Mouse (Mus musculus) thymus, postnatal 10 days (tissue): ENCODE results near the gene Ass1.

ENCODE experiments used
- DNase-seq, 2 experiments: peaks; one replicate each; pipeline ENCODE4 v3.0.0; 2021; ENCODE audit warnings: low spot score in 2 of 2

The Ass1 gene

DNA sequence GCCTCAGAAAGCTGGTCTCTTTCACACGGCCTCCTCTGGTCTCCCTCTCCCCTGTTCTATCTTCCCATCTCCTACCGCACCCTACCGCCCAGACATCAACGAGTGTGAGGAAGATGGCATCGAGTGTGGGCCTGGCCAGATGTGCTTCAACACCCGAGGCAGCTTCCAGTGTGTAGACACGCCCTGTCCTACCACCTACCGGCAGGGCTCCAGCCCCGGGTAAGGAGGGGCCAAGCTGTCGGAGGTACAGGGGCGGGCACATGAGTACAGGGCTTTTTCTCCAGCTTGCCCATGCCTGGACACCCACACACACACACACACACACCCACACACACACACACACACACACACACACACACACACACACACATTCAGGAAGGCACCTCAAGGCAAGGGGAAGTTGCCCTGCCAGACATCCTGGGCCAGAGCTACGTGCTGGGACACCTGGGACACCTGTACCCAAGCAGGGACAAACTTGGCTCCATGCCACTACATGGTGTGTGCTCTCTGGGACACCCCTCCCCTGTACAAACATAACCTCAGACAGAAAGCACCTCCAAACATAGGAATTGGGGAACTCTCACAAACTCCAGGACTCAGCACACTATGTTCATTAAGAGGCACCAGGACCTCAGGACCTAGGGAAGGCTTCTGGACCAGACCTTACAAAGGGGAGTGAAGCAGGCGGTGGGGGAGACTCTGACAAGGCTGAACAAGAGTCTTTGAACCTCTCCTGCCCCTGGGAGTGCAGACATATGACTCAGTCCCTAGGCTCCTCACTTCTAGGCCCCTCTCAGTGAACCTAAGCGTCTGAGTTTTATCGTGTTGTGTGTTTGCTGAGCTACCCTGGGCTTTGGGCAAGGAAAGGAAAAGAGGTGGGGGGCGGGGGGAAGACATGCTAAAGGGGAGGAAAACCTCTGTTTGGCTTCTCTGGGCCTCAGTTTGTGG lies 10.7 kb upstream of the Ass1 start:
- no peak for DNase-seq

DNA sequence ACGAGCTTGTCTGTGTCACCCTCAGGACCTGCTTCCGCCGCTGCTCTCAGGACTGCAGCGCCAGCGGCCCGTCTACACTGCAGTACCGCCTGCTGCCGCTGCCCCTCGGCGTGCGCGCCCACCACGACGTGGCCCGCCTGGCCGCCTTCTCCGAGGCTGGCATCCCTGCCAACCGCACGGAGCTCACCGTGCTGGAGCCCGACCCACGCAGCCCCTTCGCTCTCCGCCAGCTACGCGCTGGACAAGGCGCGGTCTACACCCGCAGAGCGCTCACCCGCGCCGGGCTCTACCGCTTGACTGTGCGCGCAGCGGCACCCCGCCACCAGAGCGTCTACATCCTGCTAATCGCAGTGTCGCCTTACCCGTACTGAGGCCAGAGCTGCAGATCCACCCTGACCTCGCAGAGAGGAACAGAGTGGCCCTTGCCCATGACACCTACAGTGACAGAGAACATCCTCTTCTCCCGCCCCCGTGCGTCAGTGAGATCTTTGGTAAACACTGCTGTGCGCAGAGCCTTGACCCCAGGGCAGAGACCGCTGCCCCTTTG lies 9.9 kb upstream of the Ass1 start:
- DNase-seq = peak; percentile 49 to 72

DNA sequence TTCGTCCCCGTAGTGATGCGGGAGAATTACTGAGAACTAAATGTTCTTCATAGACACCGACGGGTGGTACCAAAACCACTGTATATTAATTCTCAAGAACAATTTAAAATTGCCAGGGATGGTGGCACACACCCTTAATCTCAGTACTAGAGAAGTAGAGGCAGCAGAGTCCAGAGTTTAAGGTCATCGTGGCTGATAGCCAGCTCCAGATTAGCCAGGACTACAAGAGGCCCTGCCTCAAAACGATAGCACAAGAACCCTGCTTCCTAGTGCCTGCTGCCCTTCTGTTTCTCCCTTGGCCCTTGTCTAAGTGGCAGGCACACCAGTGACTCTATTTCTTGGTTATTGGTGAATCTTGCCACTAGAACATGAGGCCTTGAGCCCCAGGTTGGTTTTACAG lies 9.1 kb upstream of the Ass1 start:
- DNase-seq = no peak

DNA sequence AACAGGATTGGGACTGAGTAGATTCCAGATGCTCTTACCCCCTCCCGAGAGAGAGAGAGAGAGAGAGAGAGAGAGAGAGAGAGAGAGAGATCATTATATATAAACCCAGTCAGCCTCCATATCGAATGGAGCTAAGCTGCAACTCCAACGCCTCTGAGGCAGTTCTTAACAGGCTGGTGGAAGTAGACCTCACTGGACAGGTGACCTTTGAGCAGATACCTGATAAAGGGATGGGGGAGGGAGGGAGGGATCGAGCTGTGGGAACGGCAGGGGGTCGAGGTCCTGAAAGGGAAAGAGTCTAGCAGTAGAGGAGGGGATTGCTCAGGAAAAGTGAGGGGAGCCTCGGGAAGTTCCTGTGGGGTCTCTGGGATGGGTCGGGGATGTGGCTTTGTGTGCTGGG lies 8.0 kb upstream of the Ass1 start:
- DNase-seq = no peak

DNA sequence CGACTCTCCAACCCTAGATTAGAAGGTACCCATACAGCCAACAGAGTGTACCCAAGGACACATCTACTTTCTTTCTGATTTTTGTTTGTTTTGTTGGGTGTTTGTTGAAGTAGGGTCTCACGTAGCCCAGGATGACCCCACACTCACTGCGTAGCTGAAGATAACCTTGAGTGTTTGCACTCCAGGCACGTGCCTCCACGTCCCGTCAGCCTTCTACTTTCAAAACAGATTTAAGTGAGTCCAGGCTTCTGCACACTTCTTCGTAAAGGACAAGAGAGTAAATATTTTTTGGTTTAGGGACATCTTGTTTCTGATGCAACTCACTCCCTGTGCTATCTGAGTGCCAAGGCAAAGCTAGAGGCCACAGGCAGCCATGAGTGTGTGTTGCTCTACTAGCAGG lies 6.8 kb upstream of the Ass1 start:
- no peak for DNase-seq

DNA sequence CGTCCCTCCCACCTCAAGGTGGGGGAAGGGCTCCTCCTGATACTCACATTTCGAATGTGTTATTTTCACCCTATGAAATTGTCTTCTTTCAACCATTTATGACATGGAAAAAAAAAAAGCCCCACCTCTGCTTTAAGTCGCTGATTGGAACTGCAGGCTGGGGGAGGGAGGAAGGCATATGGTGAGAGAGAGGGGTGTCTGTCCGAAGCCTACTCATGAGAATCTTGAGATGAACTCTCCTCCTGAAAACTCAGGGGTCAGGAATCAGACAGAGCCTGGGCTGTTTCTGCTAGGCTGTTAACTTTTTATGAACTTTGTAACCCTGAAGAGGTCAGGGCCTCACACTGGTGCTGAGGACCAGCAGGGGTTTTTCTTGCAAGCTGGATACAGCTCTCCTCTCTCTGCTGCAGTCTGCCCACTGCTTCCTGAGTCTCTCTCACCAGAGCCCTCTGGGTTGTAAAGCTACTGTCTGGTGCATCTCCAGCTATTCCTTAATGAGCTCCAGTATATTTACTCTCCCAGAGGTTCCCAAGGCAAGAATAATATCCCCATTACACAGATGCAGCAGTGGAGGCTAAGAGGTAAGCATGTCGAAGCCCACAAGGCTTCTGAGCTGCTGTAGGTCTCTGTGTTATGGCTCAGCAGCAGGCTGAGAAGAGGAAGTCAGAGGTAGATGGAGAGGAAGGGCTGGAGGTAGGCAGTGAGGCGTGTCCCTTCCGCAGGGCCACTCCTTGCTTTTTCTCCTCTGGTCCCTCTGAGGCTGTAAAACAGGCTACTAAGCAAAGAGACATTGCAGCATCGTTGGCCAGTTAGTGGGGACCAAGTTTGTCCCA lies 6.1 kb upstream of the Ass1 start:
- no peak for DNase-seq

DNA sequence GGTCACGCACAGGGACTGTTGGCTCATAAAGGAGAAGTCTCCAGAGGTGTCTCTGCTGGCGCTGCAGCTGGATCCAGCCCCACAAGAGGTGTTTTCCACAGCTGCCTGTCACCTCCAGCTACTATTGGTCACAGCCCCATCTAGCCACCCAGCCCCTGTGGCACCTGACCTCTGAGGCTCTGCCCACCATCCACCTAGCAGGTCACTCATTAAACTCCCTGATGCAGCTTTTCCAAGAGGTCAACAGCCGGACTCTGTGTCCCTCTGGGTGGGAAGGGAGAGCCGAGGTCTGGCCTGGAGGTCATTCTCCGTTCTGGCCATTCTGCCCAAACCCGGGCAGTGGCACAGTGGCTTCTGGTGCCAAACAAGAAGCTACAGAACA lies 5.5 kb upstream of the Ass1 start:
- DNase-seq = no peak

DNA sequence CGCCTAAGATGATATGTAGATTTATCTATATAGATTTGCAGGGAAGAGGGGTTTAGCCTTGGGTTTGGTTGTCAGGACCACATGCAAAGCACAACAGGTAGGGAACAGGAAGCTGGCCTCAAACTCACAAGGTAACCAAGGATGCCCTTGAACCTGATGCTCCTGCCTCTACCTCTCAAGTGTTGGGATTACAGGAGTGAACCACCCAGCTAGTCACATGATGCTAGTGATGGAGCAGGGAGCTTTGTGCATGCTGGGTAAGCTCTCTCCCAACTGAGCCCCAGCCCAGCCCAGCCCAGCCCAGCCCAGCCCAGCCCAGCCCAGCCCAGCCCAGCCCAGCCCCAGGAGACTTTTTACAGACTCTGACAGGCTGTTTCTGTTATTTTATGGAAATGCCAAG lies 2.5 kb upstream of the Ass1 start:
- DNase-seq = no peak

DNA sequence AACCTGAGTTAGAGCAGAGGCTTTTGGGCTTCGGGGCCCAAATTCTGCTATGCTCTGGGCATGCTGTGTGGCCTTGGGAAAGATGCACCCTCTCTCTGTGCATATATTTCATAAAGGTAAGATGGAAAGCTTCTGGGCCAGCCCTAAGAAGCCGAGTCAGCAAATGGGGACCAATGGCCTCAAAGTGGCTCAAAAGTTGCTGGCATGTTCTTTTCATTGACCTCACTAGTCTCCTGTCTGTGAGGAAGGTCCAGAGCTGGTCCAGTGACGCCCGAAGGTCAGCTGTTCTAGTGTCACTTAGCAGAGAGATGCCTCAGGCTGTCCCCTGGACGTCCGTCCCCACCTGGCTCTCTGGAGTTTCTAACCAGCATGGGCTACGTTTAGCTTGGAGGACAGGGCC lies 1.1 kb upstream of the Ass1 start:
- no peak for DNase-seq

DNA sequence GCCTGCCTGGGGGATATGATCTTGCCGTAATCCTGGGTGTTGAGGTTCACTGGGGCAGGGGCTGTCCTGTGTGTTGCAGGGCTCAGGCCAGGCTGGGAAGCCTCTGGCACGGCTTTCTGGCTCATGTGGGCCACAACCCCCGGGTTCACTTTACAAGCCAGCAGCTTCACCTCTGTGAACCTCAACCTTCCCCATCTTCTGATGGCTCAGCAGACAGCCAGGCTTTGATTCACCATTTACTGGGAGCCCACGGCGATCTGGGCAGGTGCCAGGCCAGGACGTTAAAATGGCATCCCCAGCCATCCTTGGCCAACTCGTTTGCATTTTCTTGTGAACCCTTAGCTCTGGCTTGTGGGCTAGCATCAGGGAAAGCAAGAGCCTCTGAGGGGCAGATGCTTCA lies 527 bp upstream of the Ass1 start:
- no peak for DNase-seq

DNA sequence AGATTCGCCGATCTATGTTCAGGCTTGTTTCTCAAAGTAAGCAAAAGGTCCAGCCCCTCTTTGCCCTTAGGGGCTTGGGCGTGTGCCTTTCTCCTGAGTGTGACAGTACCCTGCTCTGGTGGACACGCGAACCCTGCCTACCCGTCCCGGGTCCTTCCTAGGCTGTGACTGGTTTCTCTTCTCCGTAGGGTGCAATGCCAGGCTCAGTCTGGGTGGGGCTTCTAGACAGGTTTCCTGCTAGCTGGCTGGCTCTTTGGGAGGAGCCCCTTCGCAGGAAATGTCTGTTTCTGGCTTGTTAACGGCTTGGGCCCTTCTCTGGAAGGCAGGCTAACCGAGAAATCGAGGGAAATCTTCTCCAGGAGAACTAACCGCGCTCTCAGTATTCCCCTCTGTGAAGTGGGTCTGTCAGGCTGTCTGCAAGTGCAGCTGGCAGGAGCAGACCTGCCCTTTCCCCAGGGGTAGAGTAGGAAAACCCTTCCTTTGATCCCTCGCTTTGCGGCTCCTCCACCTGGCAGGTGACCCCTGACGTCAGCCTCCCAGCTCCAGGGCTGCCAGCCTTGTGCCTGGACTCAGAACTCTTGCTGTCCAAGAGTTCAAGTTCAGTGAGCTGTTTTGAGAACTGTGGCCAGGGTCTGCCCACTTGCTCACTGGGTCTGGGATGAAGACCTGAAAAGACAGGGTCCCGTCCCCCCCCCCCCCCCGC lies 827 bp downstream of the Ass1 start:
- DNase-seq = peak in 1 of 2 experiments; percentile 36

DNA sequence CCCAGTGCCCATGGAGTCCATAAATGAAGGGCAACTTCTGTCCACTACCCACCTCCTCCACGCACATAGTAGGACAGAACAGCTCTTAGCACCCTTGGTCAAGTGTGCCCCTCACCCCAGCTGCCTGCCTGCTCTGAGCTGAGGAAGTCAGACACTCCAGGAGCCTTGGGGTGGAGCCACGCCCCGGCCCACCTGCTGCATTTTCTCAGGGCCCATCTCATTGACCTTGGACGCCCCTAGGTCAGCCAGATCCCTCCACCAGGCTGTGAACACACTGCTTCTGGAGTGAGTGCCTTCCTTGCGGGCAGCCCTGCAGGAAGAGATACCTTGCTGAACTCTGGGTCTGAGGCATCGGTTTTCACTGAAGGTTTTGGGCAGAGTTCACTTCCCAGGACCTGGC lies 1.6 kb downstream of the Ass1 start:
- DNase-seq = no peak

DNA sequence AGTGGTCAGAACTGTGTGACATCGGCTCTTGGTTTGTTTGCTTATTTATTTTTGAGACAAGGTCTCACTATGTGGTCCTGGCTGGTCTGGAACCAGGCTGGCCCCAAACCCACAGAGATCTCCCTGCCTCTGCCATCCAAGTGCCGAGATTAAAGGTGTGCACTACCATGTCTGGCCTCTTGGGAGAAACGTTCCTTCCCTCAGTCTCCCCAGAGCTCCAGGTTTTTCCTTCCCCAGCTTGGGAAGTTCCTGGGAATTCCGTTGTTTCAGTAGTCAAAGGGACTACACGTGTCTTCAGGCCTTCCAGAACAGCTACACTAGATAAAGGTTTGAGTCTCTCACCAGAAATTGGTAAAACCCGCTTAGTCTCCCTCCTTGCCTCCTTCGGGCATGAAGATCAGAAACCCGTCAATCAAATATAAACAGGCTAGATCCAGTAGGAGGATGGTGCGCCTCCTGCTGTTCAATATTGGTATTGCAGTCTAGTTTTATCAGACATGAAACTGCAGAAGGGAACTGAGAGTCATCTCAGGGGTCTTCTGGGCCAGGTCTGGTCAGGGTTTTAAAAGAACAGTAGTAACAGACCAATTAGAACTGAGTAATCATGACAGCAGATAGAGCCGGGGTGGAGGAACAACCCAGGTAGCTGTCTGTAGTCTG lies 2.5 kb downstream of the Ass1 start:
- DNase-seq = peak; percentile 22 to 75

DNA sequence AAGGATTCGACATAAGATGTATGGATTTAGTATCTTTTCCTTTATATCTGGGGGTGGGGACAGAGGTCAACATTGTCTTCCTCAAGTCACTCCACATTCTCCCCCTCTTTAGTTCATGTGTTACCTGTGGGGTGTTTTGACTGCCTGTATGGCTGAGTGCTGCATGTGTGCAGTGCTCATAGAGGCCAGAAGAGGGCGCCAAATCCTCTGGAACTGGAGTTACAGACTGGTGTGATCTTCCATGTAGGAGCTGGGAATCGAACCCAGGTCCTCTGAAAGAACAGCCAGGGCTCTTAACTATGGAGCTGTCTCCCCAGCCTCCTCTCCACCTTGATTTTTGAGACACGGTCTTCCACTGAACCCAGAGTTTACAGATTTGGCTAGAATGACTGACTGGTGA lies 3.9 kb downstream of the Ass1 start:
- no peak for DNase-seq

DNA sequence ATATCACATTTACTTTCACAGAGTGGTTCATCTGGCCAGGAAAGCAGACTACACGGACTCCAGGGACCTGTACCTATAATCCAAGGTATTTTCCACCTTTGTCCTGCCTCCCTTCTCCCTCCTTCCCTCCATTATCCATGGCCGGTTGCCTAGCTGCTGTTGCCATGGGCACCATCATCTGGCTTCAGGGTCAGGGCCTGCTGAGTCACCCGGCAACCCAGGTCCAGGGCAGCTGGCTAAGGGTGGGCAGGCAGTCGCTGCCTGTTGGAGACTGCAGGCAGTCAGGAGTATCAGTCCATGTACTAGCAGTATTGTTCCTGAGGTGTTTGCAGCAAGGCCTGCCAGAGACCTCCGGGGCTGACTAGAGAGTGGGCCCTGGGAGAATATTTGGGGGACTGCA lies 4.7 kb downstream of the Ass1 start:
- DNase-seq = no peak

DNA sequence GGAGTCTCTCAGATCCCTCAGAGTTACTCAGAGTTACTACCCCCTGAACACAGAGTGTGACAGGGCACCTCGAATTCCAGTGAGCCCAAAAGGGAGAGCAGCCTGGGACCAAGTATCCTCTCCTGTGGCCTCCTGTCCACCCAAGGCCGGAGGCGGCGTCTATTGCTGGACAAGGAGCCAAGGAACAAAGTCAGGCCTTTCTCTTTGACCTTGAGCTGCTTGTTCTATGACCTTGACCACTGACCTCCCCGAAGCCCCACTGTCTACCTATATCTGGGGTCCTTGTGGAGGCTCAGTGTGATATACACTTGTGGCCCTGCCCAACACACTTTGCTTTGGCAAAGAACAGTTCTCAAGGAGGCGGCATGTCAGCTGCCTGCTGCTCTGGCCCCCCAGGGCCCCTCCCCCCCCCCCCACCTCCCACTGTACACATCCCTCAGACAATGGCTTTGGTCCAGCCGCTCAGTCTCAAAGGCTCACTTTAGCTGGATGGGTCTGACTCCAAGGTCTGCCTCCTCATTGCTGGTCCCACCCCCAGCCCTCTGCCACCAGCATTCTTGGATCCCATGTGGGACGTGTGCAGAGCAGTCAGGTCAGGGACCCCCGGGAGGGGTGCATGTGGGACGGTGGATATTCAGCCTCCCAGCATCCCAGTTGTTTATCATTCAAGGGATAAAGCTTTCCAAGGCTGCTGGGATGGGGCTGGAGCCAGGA lies 6.3 kb downstream of the Ass1 start:
- DNase-seq = no peak

DNA sequence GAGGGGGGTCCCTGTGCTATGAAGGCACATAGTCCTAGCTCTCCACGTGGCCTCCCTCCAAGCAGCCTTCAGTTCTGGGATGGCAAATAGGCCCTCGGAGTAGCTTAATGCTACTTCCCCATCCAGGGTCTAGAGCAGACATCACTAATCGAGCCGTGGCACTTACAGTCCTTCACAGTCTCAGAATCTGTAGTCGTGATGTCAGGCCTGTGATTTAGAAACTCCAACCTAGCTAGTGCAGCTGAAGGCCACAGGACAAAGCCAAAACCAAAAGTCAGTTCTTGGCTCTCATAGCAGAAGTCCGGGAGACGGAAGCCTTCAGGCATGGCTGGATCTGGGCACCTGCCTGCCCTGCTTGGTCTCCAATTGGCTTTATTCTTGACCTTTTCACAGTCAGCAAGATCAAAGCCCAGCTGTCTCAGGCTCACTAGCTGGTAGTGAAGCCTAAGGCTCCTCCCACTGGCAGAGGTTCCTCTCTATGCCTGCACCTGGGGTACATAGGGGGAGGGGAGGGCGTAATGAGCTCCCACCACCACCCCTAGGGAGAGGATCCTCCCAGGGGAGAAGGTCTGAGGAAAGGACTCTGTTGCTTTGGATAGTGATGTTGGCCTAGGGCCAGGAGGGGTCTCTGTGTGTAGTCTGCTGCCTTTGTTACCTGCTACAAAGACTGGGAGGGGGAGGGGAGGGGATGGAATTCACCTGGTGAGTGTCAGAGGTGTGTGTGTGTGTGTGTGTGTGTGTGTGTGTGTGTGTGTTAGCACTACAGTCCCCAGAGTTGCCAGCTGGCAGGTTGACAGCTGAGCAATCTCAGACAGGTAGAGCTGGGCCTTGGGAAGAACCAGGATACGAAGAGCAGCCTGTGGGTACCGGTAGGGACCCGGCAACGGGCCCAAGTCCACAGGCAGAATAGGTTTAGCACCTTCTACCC lies 7.5 kb downstream of the Ass1 start:
- DNase-seq = no peak

DNA sequence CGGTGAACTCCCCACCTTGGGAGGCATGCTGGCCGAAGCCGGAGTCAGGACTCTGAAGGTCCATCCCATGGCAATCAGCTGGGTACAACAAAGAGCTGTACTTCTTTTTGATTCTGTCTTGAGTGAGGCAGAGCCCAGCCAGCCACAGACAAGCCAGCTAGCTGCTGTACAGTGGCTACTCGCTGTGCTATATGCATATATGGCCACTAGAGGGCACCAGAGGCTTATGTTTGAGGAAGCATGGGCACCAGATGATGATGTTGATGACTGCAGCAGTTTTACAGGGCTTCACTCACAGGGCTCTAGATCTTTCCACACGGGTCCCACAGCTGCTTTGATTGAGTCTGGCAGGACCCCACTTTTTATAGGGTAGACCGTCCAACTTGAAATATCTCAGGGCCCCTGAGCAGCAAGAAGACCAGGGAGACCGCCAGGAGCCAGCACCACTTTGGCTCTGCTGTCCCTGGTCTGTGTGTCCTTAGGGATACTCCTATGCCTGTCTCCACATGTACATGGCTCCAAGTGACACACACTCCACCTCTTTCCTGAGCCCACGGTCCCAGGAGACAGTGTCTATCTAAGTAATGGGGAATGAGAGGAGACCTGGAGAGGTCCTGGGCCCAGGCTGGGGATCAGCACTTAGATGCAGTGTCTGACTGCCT lies 13.0 kb downstream of the Ass1 start:
- DNase-seq = peak; percentile 65 to 84

DNA sequence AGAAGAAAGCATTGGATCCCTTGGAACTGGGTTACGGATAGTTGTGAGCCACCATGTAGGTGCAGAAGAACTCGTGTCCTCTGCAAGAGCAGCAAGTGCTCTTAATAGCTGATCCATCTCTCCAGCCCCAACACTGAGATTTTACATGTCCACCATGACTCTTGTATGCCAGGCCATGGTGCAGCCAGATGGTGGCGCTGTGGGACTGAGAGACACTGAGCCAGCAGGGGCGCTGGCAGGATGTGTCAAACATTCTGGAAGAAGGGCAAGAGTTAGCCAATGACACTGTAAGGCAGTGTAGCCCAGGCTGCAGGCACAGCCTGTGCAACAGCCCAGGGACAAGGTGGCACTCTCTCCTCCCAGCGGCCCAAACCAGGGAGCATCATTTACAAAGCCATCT lies 14.2 kb downstream of the Ass1 start:
- peak; percentile 34 to 73 for DNase-seq
